Mouse (Mus musculus) megakaryocyte, embryonic 14.5 days (primary cell): ENCODE measurements around the gene Cx3cr1. TPM values are rescaled to one million over a fixed set of nuclear protein-coding genes. Genes with fewer than 3 reads are reported as not detected.
A peak's percentile ranks its signal among the peaks of the same experiment; 100 is the strongest.

Experiments
- H3K27me3 ChIP-seq: replicated peaks from 2 replicates; pipeline ENCODE3; 2012; ENCODE audit warnings: inconsistent platforms
- H3K36me3 ChIP-seq: replicated peaks from 2 replicates; pipeline ENCODE3; 2012; ENCODE audit warnings: low read length, inconsistent platforms, mixed read lengths
- H3K4me1 ChIP-seq: 2 replicates; pipeline ENCODE4 v1.6.1; 2012; ENCODE audit warnings: inconsistent platforms
- H3K4me3 ChIP-seq: replicated peaks from 2 replicates; pipeline ENCODE3; 2012; ENCODE audit warnings: moderate library complexity, mild to moderate bottlenecking, inconsistent platforms
- H3K9me3 ChIP-seq: 2 replicates; pipeline ENCODE4 v1.6.1; 2012; ENCODE audit warnings: inconsistent platforms
- FLI1 ChIP-seq: IDR thresholded peaks from 2 replicates; pipeline ENCODE4 v1.6.1; 2012; ENCODE audit warnings: low read length, inconsistent platforms, mixed read lengths
- GATA1 ChIP-seq: IDR thresholded peaks from 3 replicates; pipeline ENCODE4 v1.6.1; 2012; ENCODE audit warnings: mixed read lengths, low read length, inconsistent platforms, borderline replicate concordance
- polyA plus RNA-seq: library from polyadenylated mRNA; stranded (reverse); fragments of >175 nt; gene quantifications from 2 replicates; pipeline ENCODE4 v1.2.3, GENCODE M21; 2012; ENCODE audit warnings: low replicate concordance; ENCODE audit not compliant: insufficient read depth

The Cx3cr1 gene
- polyA plus RNA-seq, 1 experiment = 0.73 TPM

DNA sequence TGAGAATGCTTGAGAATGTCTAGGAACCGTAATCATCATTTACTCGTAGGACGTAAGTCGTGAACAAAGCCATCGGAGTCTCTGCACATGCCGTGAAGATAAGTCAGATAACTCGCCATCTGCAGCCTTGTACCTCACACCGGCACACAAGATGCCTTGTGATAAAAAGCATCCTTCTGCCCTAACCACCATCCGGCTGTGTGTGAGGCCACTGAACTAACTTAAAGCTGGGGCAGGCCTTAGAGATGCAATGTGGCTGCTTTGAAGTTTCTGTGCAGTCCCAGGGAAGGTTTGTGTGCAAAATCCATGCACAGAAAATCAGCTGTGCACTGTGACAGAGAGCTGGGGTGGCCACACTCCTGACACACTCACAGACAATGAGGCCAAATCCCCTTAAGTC is 14.7 kb upstream of the Cx3cr1 start:
- H3K4me3 ChIP-seq = no peak overlapping the region
- TF ChIP-seq FLI1 (no peak), GATA1 (no peak)
- H3K27me3 ChIP-seq = peaks cover 12% of the 10 kb centered on the region
- peaks cover 7% of the 10 kb centered on the region; the same call in 1 of the 2 replicates for H3K4me1 ChIP-seq
- H3K36me3 ChIP-seq = no peaks in the 10 kb centered on the region
- H3K9me3 ChIP-seq = peaks cover 20% of the 10 kb centered on the region

DNA sequence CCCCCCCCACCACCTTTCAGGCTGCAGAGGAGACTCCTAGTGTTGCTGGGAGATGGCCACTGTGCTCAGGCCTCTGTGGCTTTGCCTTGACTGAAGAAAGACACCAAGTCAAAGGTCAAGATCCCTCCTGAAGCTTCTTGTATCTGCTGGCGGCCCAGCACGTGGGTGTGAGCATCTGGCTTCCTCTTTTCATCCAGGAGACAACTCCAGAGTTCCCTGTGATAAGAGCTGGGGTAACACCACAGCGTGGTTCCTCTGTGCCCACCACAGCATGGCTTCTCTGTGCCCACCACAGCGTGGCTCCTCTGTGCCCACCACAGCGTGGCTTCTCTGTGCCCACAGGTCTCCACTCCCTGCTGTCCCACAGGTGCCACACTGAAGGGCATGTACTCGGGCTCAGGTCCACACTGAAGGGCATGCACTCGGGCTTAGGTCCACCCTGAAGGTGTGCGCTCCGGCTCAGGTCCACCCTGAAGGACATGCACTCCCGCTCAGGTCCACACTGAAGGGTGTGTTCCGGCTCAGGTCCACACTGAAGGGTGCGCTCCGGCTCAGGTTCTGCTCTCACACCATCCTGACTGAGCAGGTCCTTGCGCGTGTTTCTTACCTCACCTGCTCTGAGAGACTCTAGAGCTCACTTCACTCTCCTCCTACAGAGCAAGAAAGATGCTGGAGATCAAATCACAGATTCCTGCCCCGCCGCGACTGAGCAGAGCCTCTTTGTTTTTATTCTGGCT is 13.6 kb upstream of the Cx3cr1 start:
- TF ChIP-seq FLI1 (no peak), GATA1 (no peak)
- peak overlapping the region; percentile 13 for H3K4me3 ChIP-seq
- H3K9me3 ChIP-seq = peaks cover 13% of the 10 kb centered on the region; the same call in 1 of the 2 replicates
- peaks cover 7% of the 10 kb centered on the region; the same call in 1 of the 2 replicates for H3K4me1 ChIP-seq
- peaks cover 16% of the 10 kb centered on the region for H3K27me3 ChIP-seq
- H3K36me3 ChIP-seq = no peaks in the 10 kb centered on the region

DNA sequence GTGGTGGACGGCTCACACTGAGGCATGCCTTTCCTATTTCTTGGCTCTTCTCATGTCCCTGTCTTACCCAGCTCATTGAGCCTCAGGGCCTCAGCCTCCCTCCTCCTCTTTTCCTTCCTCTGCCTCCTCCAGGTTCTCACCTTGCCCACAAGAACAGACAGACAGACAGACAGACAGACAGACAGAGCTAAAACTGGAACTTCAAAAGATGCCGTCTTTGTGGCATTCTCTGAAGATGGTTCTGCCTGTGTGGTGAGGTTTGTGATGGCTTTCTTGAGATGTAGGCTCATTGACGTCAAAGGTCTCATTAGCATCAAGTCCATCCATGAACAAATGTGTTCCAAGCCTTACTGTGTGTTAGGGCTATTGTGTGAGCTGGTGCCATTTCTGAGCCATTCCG is 13.0 kb upstream of the Cx3cr1 start:
- H3K36me3 ChIP-seq = no peaks in the 10 kb centered on the region
- H3K4me1 ChIP-seq = peaks cover 7% of the 10 kb centered on the region; the same call in 1 of the 2 replicates
- TF ChIP-seq FLI1 (no peak), GATA1 (no peak)
- H3K27me3 ChIP-seq = peaks cover 16% of the 10 kb centered on the region
- peaks cover 11% of the 10 kb centered on the region; the same call in 1 of the 2 replicates for H3K9me3 ChIP-seq
- H3K4me3 ChIP-seq = no peak overlapping the region

DNA sequence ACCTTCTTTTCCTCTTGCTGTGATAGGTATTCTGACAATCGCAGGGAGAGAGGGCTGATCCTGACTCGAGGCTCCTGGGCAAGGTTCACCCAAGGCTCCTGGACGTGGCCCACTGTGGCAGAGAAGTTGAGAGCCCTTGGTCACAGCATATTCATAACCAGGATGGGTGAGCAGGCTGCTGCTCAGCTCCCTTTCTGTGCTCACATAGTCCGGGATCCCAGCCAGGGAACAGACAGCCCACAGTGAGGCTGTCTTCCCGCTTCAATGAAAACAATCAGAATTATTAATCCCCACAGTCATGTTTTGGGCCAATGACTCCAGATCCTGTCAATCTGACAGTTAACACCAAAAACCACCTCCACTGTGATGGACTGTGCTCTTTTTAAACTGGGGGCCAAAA is 12.3 kb upstream of the Cx3cr1 start:
- Histone ChIP-seq H3K4me1 (peaks cover 7% of the 10 kb centered on the region; the same call in 1 of the 2 replicates), H3K4me3 (no peak overlapping the region), H3K36me3 (no peaks in the 10 kb centered on the region), H3K9me3 (peaks cover 8% of the 10 kb centered on the region; the same call in 1 of the 2 replicates), H3K27me3 (peaks cover 20% of the 10 kb centered on the region)
- no peak for TF ChIP-seq FLI1
- no peak for TF ChIP-seq GATA1

DNA sequence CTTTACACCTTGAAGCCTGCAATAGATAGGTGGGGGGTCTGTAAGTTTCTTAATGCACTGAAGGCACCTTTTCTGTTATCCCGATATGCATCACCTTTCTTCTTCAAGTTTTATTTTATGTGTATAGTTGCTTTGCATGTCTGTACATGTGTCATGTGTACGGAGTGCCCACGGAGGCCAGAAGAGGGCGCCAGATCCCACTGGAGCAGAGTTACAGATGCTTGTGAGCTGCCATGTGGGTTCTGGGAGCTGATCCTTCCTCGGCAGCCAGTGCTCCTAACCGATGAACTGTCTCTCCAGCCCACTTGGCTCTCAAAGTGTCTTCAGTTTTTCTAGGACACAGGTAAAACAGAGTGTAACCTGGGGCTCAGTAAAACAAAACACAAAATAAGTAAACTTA is 11.6 kb upstream of the Cx3cr1 start:
- Histone ChIP-seq H3K4me3 (no peak overlapping the region), H3K36me3 (no peaks in the 10 kb centered on the region), H3K9me3 (peaks cover 6% of the 10 kb centered on the region; the same call in 1 of the 2 replicates), H3K27me3 (peaks cover 22% of the 10 kb centered on the region), H3K4me1 (peaks cover 7% of the 10 kb centered on the region; the same call in 1 of the 2 replicates)
- TF ChIP-seq FLI1 = no peak
- no peak for TF ChIP-seq GATA1

DNA sequence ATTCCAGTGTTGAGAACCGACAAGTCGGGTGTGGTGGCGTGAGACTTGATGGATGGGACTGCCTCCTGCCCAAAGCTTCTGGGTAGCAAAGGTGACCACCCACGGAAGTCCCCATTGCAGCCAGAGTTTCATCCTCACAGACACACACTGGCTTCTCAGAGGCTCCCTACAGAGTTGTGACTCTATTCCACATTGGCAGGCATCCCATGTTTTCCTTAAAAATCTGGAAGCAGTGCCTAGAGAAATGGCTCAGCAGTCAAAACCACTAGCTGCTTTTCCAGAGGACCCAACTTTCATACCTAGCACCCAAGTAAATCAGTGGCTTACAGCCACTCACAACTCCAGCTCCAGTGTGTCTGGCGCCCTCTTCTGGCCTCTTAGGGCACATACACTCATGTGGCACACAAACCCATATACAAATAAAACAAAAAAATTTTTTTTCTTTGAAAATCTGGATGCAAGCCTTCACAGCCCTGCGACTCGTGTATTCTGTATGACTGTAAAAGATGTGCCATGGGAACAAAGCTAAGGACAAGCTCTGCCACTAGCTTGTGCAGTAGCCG is 10.9 kb upstream of the Cx3cr1 start:
- Histone ChIP-seq H3K36me3 (no peaks in the 10 kb centered on the region), H3K9me3 (peaks cover 6% of the 10 kb centered on the region; the same call in 1 of the 2 replicates), H3K27me3 (peaks cover 22% of the 10 kb centered on the region), H3K4me3 (no peak overlapping the region), H3K4me1 (peaks cover 7% of the 10 kb centered on the region; the same call in 1 of the 2 replicates)
- TF ChIP-seq GATA1 = no peak
- no peak for TF ChIP-seq FLI1

DNA sequence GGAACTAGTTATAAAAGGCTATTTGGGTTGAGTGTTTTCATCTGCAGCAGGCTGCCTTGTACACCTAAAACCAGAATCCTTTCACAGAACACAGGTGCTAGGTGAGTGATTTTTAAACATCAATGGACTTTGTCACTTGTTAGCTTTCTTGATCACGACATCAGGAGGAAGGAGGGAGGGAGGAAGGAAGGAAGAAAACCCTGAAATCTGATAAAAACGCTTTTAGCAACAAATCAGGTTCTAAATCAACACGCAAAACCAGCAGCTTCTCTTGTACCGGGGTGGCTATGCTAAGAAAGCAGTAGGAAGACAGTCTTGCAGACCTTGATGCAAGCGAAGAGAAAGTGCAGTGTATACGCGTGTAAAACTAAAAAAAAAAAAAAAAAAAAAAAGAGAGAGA is 10.2 kb upstream of the Cx3cr1 start:
- H3K9me3 ChIP-seq = peaks cover 6% of the 10 kb centered on the region; the same call in 1 of the 2 replicates
- TF ChIP-seq FLI1 = no peak
- TF ChIP-seq GATA1 = no peak
- peaks cover 7% of the 10 kb centered on the region; the same call in 1 of the 2 replicates for H3K4me1 ChIP-seq
- no peak overlapping the region for H3K4me3 ChIP-seq
- H3K27me3 ChIP-seq = peaks cover 22% of the 10 kb centered on the region
- H3K36me3 ChIP-seq = no peaks in the 10 kb centered on the region

DNA sequence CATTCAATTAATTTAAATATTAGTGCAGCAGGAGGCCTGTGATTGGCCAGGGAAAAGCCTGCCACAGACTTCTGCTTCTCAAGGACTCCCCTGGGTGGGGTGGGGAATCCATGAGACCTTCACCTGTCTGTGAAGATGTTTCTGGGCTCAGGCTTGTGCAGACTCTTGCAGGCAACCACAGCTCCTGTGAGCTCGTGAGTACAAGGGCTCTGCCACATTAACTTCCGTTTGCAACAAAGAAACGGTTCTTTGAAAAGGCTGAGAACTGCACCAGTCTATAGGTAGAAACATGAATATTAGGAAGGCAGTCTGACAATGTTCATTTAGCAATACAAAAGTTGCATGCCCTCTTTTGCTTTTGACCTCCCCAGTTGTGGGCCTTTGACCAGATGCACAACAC is 8.6 kb upstream of the Cx3cr1 start:
- Histone ChIP-seq H3K4me3 (no peak overlapping the region), H3K36me3 (no peaks in the 10 kb centered on the region), H3K4me1 (peaks cover 6% of the 10 kb centered on the region; the same call in 1 of the 2 replicates), H3K27me3 (peaks cover 16% of the 10 kb centered on the region), H3K9me3 (peaks cover 6% of the 10 kb centered on the region; the same call in 1 of the 2 replicates)
- no peak for TF ChIP-seq FLI1
- TF ChIP-seq GATA1 = no peak

DNA sequence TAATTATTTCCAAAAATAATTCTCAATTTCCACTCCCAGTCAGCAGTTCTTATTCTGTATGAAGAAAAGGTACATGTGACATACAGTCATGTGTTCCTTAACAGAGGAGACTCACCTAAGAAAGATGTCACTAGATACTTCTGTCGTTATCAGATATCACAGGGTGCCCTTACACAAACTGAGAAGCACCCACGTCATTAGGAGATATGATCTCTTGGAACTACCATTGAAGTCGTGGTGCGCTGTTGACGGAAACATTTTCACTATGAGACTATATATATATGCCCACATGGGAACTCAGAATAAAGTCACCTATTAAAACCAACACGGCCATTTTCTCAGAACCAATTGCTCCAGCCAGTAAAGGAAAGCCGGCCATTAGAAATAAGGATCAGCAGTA is 4.8 kb upstream of the Cx3cr1 start:
- peaks cover 16% of the 10 kb centered on the region for H3K4me1 ChIP-seq
- TF ChIP-seq GATA1 = no peak
- TF ChIP-seq FLI1 = no peak
- H3K9me3 ChIP-seq = no peaks in the 10 kb centered on the region
- no peak overlapping the region for H3K4me3 ChIP-seq
- no peaks in the 10 kb centered on the region for H3K36me3 ChIP-seq
- peaks cover 22% of the 10 kb centered on the region for H3K27me3 ChIP-seq

DNA sequence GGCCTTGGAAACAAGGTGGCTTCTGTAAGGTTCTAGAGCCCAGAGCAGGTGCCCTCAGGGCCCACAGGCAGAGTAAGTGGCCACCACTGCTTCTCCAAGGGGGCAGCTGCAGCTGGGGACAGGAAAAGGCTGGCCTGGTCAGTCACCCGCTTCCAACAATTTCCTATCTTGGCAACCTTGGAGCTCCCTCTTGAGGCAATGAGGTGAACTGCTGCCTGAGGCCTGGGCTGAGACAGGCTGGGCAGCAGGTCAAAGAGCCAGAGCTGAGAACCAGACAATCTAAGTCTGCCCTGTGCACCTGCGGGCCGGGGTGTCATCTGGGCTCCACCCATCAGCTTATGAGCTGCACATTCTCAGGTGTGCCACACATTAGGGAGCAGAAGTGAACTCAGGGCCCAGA is 3.5 kb upstream of the Cx3cr1 start:
- no peak for TF ChIP-seq GATA1
- no peak for TF ChIP-seq FLI1
- H3K9me3 ChIP-seq = no peaks in the 10 kb centered on the region
- no peaks in the 10 kb centered on the region for H3K36me3 ChIP-seq
- peaks cover 27% of the 10 kb centered on the region for H3K27me3 ChIP-seq
- no peak overlapping the region for H3K4me3 ChIP-seq
- peaks cover 22% of the 10 kb centered on the region for H3K4me1 ChIP-seq
